Mouse (Mus musculus): ENCODE results near the gene Gm20388. TPM values are rescaled to one million over a fixed set of nuclear protein-coding genes. Genes with fewer than 3 reads are reported as not detected.

Gene Gm20388
- polyA plus RNA-seq, 1 experiment = 28.4 TPM

DNA sequence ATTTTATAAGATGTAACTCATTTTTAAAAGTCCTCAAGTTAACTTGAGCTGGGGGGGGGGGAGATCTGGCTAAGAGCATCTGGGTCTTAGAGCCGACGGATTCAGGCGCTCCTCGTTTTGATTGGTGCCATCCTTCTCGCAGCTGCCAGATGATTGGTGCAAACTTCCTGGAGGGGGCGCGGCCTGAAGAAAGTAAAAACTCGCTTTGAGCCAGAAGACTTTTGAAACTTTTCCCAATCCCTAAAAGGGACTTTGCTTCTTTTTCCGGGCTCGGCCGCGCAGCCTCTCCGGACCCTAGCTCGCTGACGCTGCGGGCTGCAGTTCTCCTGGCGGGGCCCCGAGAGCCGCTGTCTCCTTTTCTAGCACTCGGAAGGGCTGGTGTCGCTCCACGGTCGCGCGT, 1205.3 kb downstream of the Gm20388 start, which contains the start of gene Foxc2:
Gene Foxc2, plus strand, starts transcription at position 224 of the 400 bp plus-strand sequence.

GRCm38 (mm10) chr8:121127756-121128375, 1217.2 kb downstream of the Gm20388 start, which contains the start of gene Foxl1:
Gene Foxl1, plus strand, starts transcription at chr8:121127940.

DNA sequence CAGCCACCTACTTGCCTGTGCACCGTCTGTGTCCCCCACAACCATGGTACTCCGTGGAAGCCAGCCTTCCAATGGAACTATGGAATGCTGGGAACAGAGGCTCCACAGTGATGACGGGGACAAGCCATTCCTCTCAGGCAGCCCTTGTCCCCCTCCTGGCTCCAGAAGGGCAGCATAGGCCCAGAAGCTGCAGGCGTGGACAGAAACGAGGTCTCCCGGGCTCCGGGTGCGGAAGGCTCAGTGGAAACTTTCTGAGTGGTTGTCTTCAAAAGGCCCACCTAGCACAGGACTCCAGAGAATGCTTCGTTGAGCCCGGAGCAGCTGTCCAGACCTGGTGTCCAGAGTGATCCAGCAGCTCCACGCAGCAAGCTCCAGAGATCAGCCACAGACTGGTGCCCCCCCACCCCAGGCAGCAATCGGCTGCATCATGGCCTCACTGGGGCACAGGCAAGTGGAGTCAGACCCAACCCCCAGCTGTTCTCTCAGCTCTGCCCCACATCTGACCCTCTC, 1633.7 kb downstream of the Gm20388 start, which contains the start of gene 1700018B08Rik:
Gene 1700018B08Rik, minus strand, starts transcription at position 45 of the 510 bp plus-strand sequence.

GRCm38 (mm10) chr8:121578676-121579451, 1668.2 kb downstream of the Gm20388 start, which contains the start of gene Fbxo31:
Gene Fbxo31, minus strand, starts transcription at chr8:121578806.

GRCm38 (mm10) chr8:121590203-121591177, 1679.8 kb downstream of the Gm20388 start, which contains the start of gene Map1lc3b:
Gene Map1lc3b, plus strand, starts transcription at chr8:121590361.

DNA sequence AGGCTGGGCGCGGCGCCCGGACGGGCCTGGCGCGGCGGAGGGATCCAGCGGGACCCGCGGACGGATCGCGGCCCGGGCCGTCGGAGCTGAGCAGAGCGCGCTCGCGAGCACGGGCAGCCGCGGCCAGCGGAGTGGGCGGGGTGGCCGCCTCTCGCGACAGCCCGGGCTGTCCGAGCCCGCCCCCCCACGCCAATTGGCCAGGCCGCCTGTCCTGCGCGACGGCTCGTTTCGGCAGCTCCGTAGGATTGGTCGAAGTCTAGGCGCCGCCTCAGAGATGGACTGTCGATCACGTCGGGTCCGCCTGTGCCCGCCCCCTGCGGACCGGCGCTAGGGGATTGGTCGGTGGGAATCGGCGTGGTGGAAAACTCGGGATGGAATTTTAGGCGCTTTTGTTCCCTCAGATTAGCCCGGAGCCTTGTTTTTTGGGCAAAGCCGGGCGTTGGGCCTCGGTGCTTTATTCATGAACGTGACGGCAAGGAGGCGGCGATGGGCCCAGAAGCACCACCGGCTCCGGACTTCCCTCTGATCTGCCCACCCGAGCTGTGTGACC, 1742.2 kb downstream of the Gm20388 start, which contains the start of gene Zcchc14:
Gene Zcchc14, minus strand, starts transcription at position 128 of the 550 bp plus-strand sequence.

DNA sequence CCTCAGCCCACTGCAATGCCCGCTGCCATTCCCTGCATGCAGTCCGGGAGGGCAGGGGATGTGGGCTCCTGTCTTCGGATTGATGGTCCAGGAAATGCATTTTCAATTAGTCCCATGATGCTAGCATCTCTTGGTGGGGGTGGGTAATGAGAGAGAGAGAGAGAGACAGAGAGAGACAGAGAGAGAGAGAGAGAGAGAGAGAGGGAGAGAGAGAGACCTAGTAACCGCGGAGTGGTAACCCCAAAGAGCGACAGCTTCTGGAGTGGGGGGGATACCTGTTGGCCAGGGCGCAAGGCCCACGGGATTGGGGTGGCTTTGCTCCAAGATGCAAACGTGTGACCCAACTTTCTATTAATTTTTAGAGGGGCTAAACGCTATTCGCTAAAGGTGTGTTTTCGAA, 1818.7 kb downstream of the Gm20388 start, which contains the start of gene Jph3:
Gene Jph3, plus strand, starts transcription at position 301 of the 400 bp plus-strand sequence.

GRCm38 (mm10) chr8:121829048-121829776, 1918.6 kb downstream of the Gm20388 start, which contains the start of gene Klhdc4:
Gene Klhdc4, minus strand, starts transcription at chr8:121829569.

GRCm38 (mm10) chr8:121907587-121908248, 1997.1 kb downstream of the Gm20388 start, which contains the start of gene Slc7a5:
Gene Slc7a5, minus strand, starts transcription at chr8:121907694.

GRCm38 (mm10) chr8:121944831-121945230, 2034.2 kb downstream of the Gm20388 start, which contains the start of gene Car5a:
Gene Car5a, minus strand, starts transcription at chr8:121944904.

DNA sequence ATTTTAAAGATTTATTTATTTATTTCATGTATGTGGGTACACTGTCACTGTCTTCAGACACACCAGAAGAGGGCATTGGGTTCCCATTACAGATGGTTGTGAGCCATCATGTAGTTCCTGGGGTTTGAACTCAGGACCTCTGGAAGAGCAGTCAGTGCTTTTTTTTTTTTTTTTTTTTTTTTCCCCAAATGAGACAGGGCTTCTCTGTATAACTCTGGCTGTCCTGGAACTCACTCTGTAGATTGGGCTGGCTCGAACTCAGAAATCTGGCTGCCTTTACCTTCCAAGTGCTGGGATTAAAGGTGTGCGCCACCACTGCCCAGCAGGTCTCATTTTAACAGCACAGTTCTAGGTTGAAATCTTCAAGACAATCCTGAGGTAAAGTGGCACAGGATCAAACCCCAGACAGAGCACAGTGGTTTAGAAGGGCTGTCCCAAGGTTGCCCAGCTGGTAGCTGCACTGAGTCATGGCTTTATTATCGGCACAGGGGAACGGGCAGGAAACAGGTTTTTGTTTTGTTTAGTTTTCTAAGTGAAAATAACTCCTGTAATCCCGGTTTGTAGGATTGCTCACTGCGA, 2038.7 kb downstream of the Gm20388 start, which contains the start of gene Banp:
Gene Banp, plus strand, starts transcription at position 529 of the 579 bp plus-strand sequence.

DNA sequence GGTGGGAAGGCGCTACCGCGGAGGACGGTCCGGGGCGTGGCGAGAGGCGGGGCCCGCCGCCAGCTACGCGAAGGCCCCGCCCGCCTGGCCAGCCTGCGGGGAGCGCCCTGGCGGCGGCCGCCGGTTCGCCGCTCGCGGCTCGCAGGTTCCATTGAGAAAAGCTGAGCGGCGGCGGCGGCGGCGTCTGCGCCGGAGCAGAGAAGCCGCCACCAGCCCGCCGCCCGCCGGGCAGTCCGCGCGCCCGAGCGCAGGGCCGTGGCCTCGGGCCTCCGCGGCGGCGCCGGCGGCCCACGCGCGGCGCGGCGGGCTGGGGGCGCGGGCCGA, 2371.4 kb downstream of the Gm20388 start, which contains the start of gene Zfpm1:
Gene Zfpm1, plus strand, starts transcription at position 107 of the 324 bp plus-strand sequence.

DNA sequence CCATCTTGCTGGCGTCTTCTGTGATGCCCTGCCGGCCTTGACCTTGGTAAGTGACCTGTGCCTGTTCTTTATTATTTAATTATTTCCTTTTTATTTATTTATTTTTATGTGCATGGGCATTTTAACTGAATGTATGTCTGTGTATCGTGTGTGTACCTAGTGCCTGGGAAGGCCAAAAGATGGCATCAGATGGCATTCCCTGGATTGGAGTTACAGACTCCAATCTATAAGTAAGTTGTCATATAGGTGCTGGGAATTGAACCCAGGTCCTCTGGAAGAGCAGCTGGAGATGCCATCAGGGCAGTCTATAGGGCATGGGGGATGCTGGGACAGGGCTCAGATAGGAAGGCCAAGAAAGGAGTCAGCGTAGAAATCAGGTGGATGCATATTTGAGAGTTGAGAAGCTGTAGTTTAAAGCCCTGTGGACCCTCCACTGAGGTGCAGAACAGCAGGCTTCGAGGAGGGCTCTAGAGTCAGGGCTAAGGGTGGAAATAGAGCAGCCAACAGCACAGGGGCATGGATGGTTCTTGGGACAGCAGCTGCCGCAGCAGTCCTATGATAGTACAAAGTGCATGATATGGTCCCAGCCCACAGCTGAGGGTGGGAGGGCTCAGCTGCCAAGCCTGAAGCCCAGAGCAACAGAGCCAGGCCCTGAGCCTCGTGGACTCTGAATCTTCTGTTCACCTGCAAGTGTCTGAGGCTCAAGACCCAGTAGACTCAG, 2450.2 kb downstream of the Gm20388 start, which contains the start of gene Trhr2:
Gene Trhr2, minus strand, starts transcription at position 51 of the 721 bp plus-strand sequence.

DNA sequence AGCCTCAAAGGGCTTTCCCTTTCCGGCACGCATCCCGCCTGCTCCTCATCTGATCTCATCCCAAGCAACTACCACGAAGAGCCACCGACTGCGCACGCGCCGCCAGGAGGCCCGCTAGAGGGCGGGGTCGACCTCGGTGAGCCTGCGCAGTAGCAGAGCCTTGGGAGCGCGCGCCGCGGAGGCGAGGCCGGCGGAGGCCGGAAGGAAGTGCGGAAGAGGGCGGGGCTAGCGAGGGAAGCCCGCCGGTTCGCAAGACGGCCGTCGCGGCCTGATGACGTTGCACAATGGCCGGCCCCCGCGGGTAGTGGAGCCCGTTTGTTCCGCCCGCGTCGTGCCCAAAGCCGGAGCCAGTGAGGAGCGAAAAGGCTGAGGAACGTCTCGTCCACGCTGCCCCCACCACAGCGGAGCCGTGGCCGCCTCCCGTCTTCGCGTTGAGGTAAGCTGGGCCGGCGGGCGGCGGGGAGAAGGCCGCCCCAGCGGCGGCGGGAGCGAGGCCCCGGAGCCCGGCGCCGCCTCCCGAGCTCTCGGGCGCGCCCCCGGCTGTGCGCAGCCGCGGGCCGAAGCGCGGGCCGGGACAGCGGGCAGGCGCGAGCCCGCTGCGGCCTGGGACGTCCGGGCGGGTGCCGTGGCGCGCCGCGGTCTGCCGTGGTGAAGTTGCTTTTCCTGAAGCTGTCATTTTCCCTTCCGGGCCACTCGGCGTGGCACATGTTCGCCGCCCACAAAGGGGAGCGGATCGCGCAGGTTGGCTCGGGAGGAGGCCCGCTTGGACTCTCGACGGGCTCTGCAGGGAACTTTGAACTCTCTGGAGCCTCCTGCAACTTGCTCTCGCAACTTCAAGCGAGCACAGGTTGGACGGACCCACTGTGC, 2466.0 kb downstream of the Gm20388 start, which contains the start of gene Zc3h18:
Gene Zc3h18, plus strand, starts transcription at position 245 of the 867 bp plus-strand sequence.

DNA sequence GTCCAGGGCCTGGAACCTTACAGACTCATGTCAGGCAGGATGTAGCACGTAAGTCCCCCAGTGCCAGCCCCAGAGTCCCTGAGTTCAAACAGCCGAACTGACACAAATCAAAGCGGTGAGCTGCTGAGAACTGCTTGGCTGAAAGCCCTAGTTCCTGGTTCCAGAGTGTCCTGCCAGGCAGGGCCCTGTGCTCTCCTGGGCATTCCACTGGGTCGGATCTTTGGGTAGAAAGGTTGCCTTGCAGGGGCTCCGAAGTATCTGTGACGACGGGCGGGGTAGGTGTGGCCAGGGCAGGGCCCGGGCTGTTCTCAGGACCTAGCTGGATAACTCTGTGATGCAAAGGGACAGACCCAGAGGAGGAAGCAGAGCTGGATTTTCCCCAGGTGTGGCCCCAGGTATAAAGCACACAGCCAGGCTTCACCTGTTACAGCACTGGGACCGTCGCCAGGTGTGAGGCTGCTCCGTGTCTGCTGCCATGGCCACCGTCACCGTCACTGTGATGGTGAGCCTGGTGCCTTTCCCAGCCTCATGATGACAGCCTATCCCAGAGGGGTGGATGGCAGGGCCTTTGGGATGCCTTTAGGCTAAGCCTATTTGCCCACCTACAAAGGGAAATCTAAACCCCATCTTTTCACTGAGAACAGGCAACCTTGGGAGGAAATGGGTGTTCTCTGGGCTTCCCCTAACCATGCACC, 2510.9 kb downstream of the Gm20388 start, which contains the start of gene Il17c:
Gene Il17c, plus strand, starts transcription at position 645 of the 695 bp plus-strand sequence.

GRCm38 (mm10) chr8:122432443-122433268, 2522.0 kb downstream of the Gm20388 start, which contains the start of gene Cyba:
Gene Cyba, minus strand, starts transcription at chr8:122432930.

